Mouse (Mus musculus) gastrocnemius, postnatal 14 days (tissue): ENCODE measurements around the gene Kif26a. TPM values are rescaled to one million over a fixed set of nuclear protein-coding genes. Genes with fewer than 3 reads are reported as not detected.

Experiments used
- DNase-seq: peaks from one replicate; pipeline ENCODE4 v3.0.0; 2021; ENCODE audit warnings: mixed read lengths
- intact Hi-C: fragments of 180-260 bp; cut with DNase I; formaldehyde crosslinking; loops from one replicate; pipeline ENCODE4 v1.15.1; 2025; ENCODE audit warnings: low total_unique reads
- total RNA-seq, 2 experiments: library from RNA; stranded (reverse); gene quantifications; 2 replicates each; pipeline ENCODE4 v1.2.3; 2021

Kif26a gene
- total RNA-seq, 2 experiments from 2014 or later = 8.2 to 8.6 TPM

- intact Hi-C loops = no loop called here
Observed at GRCm38 (mm10) chr12:112128526-112128925, 17.5 kb upstream of the Kif26a start.

GRCm38 (mm10) chr12:112129300-112129856 lies 16.6 kb upstream of the Kif26a start:
- no peak for DNase-seq
- intact Hi-C loops = no loop called here

More at GRCm38 (mm10) chr12:112128526-112128925, 17.5 kb upstream of the Kif26a start:
- no peak for DNase-seq

GRCm38 (mm10) chr12:112130161-112130860 lies 15.7 kb upstream of the Kif26a start:
- DNase-seq = peak; percentile 58
- intact Hi-C loops = no loop called here

- no peak for DNase-seq
- intact Hi-C loops = no loop called here
Observed at GRCm38 (mm10) chr12:112130957-112131356, 15.1 kb upstream of the Kif26a start.

- DNase-seq = peak; percentile 48
- intact Hi-C loops = no loop called here
Observed at GRCm38 (mm10) chr12:112140231-112140630, 5.8 kb upstream of the Kif26a start.

- intact Hi-C loops = no loop called here
- DNase-seq = no peak
Observed at GRCm38 (mm10) chr12:112140745-112141144, 5.3 kb upstream of the Kif26a start.

GRCm38 (mm10) chr12:112141300-112141699 lies 4.7 kb upstream of the Kif26a start:
- no peak for DNase-seq
- intact Hi-C loops = no loop called here

- intact Hi-C loops = no loop called here
Observed at GRCm38 (mm10) chr12:112143116-112143832, 2.7 kb upstream of the Kif26a start.

GRCm38 (mm10) chr12:112143833-112144201 lies 2.2 kb upstream of the Kif26a start:
- intact Hi-C loops = loop anchor here (2.0 kb wide), 1 partner anchor 401 kb away; no protein-coding TSS in a partner anchor
- DNase-seq = no peak

More at GRCm38 (mm10) chr12:112143116-112143832, 2.7 kb upstream of the Kif26a start:
- DNase-seq = no peak

- intact Hi-C loops = loop anchor here (2.0 kb wide), 1 partner anchor 400 kb away; no protein-coding TSS in a partner anchor
- no peak for DNase-seq
Observed at GRCm38 (mm10) chr12:112144377-112145115, 1.5 kb upstream of the Kif26a start.

- DNase-seq = peak; percentile 83
- intact Hi-C loops = loop anchor here (2.0 kb wide), 1 partner anchor 399 kb away; no protein-coding TSS in a partner anchor
Observed at GRCm38 (mm10) chr12:112145211-112145874, 665 bp upstream of the Kif26a start.

GRCm38 (mm10) chr12:112147365-112147764 lies 1.4 kb downstream of the Kif26a start:
- intact Hi-C loops = loop anchor here (2.0 kb wide), 1 partner anchor 327 kb away; no protein-coding TSS in a partner anchor
- no peak for DNase-seq

GRCm38 (mm10) chr12:112150011-112150410 lies 4.0 kb downstream of the Kif26a start:
- intact Hi-C loops = no loop called here
- no peak for DNase-seq

GRCm38 (mm10) chr12:112151244-112151979 lies 5.4 kb downstream of the Kif26a start:
- DNase-seq = no peak
- intact Hi-C loops = no loop called here

- no peak for DNase-seq
- intact Hi-C loops = no loop called here
Observed at GRCm38 (mm10) chr12:112151980-112152362, 6.0 kb downstream of the Kif26a start.

GRCm38 (mm10) chr12:112153597-112153996 lies 7.6 kb downstream of the Kif26a start:
- intact Hi-C loops = no loop called here
- DNase-seq = no peak

GRCm38 (mm10) chr12:112154476-112154875 lies 8.5 kb downstream of the Kif26a start:
- intact Hi-C loops = no loop called here

GRCm38 (mm10) chr12:112155218-112156051 lies 9.4 kb downstream of the Kif26a start:
- intact Hi-C loops = no loop called here
- DNase-seq = no peak

More at GRCm38 (mm10) chr12:112154476-112154875, 8.5 kb downstream of the Kif26a start:
- no peak for DNase-seq
